Mouse (Mus musculus): ENCODE results near the gene Ctnnd2. TPM values are rescaled to one million over a fixed set of nuclear protein-coding genes. Genes with fewer than 3 reads are reported as not detected.

Gene Ctnnd2
- polyA plus RNA-seq, 1 experiment: 6.3 TPM

- DNase-seq: no peak
- TF ChIP-seq POLR2A (IDR thresholded peaks at IDR 0.05; ENCODE audit: borderline replicate concordance, extremely low read depth, low read depth, low read length): no peak
- no peak for TF ChIP-seq CTCF (IDR thresholded peaks at IDR 0.05; ENCODE audit: insufficient read depth, low read length)
- WGBS: 60% methylated on average over 2 of the region's 2 CpGs
- Histone ChIP-seq H3K4me3 (replicated peaks; ENCODE audit: extremely low read depth, low read depth, low read length) (no peak overlapping the region), H3K4me1 (ENCODE audit: control insufficient read depth, insufficient read depth, low read length) (no peaks in the 10 kb centered on the region)
Observed at GRCm38 (mm10) chr15:30757991-30758390, 585.6 kb downstream of the Ctnnd2 start.

GRCm38 (mm10) chr15:30762211-30762610, 589.8 kb downstream of the Ctnnd2 start:
- no peak overlapping the region for H3K4me3 ChIP-seq (replicated peaks; ENCODE audit: extremely low read depth, low read depth, low read length)
- H3K4me1 ChIP-seq (ENCODE audit: control insufficient read depth, insufficient read depth, low read length): no peaks in the 10 kb centered on the region
- DNase-seq: no peak
- WGBS: 74% methylated on average over 5 of the region's 5 CpGs
- TF ChIP-seq POLR2A (IDR thresholded peaks at IDR 0.05; ENCODE audit: borderline replicate concordance, extremely low read depth, low read depth, low read length) (no peak), CTCF (IDR thresholded peaks at IDR 0.05; ENCODE audit: insufficient read depth, low read length) (no peak)

GRCm38 (mm10) chr15:30762695-30763285, 590.4 kb downstream of the Ctnnd2 start:
- TF ChIP-seq POLR2A (IDR thresholded peaks at IDR 0.05; ENCODE audit: borderline replicate concordance, extremely low read depth, low read depth, low read length) (no peak), CTCF (IDR thresholded peaks at IDR 0.05; ENCODE audit: insufficient read depth, low read length) (no peak)
- WGBS: 67% methylated on average over 1 of the region's 1 CpGs
- no peaks in the 10 kb centered on the region for H3K4me1 ChIP-seq (ENCODE audit: control insufficient read depth, insufficient read depth, low read length)
- H3K4me3 ChIP-seq (replicated peaks; ENCODE audit: extremely low read depth, low read depth, low read length): no peak overlapping the region
- no peak for DNase-seq

- whole genome bisulfite sequencing: 85% methylated on average over 7 of the region's 7 CpGs
- TF ChIP-seq CTCF (IDR thresholded peaks at IDR 0.05; ENCODE audit: insufficient read depth, low read length): no peak
- no peak for TF ChIP-seq POLR2A (IDR thresholded peaks at IDR 0.05; ENCODE audit: borderline replicate concordance, extremely low read depth, low read depth, low read length)
- Histone ChIP-seq H3K4me1 (ENCODE audit: control insufficient read depth, insufficient read depth, low read length) (no peaks in the 10 kb centered on the region), H3K4me3 (replicated peaks; ENCODE audit: extremely low read depth, low read depth, low read length) (no peak overlapping the region)
- no peak for DNase-seq
Observed at GRCm38 (mm10) chr15:30776931-30777330, 604.5 kb downstream of the Ctnnd2 start.

GRCm38 (mm10) chr15:30777801-30778200, 605.4 kb downstream of the Ctnnd2 start:
- TF ChIP-seq CTCF (IDR thresholded peaks at IDR 0.05; ENCODE audit: insufficient read depth, low read length) (no peak), POLR2A (IDR thresholded peaks at IDR 0.05; ENCODE audit: borderline replicate concordance, extremely low read depth, low read depth, low read length) (no peak)
- Histone ChIP-seq H3K4me1 (ENCODE audit: control insufficient read depth, insufficient read depth, low read length) (no peaks in the 10 kb centered on the region), H3K4me3 (replicated peaks; ENCODE audit: extremely low read depth, low read depth, low read length) (no peak overlapping the region)
- DNase-seq: no peak
- WGBS: 85% methylated on average over 5 of the region's 5 CpGs

- Histone ChIP-seq H3K4me1 (ENCODE audit: control insufficient read depth, insufficient read depth, low read length) (no peaks in the 10 kb centered on the region), H3K4me3 (replicated peaks; ENCODE audit: extremely low read depth, low read depth, low read length) (no peak overlapping the region)
- DNase-seq: no peak
- WGBS: 62% methylated on average over 1 of the region's 1 CpGs
- TF ChIP-seq CTCF (IDR thresholded peaks at IDR 0.05; ENCODE audit: insufficient read depth, low read length) (no peak), POLR2A (IDR thresholded peaks at IDR 0.05; ENCODE audit: borderline replicate concordance, extremely low read depth, low read depth, low read length) (no peak)
Observed at GRCm38 (mm10) chr15:30779903-30780302, 607.5 kb downstream of the Ctnnd2 start.

- no peak overlapping the region for H3K4me3 ChIP-seq (replicated peaks; ENCODE audit: extremely low read depth, low read depth, low read length)
- TF ChIP-seq CTCF (IDR thresholded peaks at IDR 0.05; ENCODE audit: insufficient read depth, low read length) (no peak), POLR2A (IDR thresholded peaks at IDR 0.05; ENCODE audit: borderline replicate concordance, extremely low read depth, low read depth, low read length) (no peak)
- H3K4me1 ChIP-seq (ENCODE audit: control insufficient read depth, insufficient read depth, low read length): no peaks in the 10 kb centered on the region
- DNase-seq: no peak
Observed at GRCm38 (mm10) chr15:30780977-30781376, 608.6 kb downstream of the Ctnnd2 start.

GRCm38 (mm10) chr15:30785706-30786320, 613.4 kb downstream of the Ctnnd2 start:
- DNase-seq: no peak
- Histone ChIP-seq H3K4me3 (replicated peaks; ENCODE audit: extremely low read depth, low read depth, low read length) (no peak overlapping the region), H3K4me1 (ENCODE audit: control insufficient read depth, insufficient read depth, low read length) (no peaks in the 10 kb centered on the region)
- WGBS: 80% methylated on average over 5 of the region's 5 CpGs
- TF ChIP-seq CTCF (IDR thresholded peaks at IDR 0.05; ENCODE audit: insufficient read depth, low read length) (no peak), POLR2A (IDR thresholded peaks at IDR 0.05; ENCODE audit: borderline replicate concordance, extremely low read depth, low read depth, low read length) (no peak)

GRCm38 (mm10) chr15:30793260-30793659, 620.9 kb downstream of the Ctnnd2 start:
- 68% methylated on average over 3 of the region's 3 CpGs for WGBS
- TF ChIP-seq CTCF (IDR thresholded peaks at IDR 0.05; ENCODE audit: insufficient read depth, low read length) (no peak), POLR2A (IDR thresholded peaks at IDR 0.05; ENCODE audit: borderline replicate concordance, extremely low read depth, low read depth, low read length) (no peak)
- Histone ChIP-seq H3K4me3 (replicated peaks; ENCODE audit: extremely low read depth, low read depth, low read length) (no peak overlapping the region), H3K4me1 (ENCODE audit: control insufficient read depth, insufficient read depth, low read length) (no peaks in the 10 kb centered on the region)
- DNase-seq: no peak

- TF ChIP-seq CTCF (IDR thresholded peaks at IDR 0.05; ENCODE audit: insufficient read depth, low read length): no peak
- no peak for TF ChIP-seq POLR2A (IDR thresholded peaks at IDR 0.05; ENCODE audit: borderline replicate concordance, extremely low read depth, low read depth, low read length)
- H3K4me1 ChIP-seq (ENCODE audit: control insufficient read depth, insufficient read depth, low read length): no peaks in the 10 kb centered on the region
- DNase-seq: no peak
- WGBS: 77% methylated on average over 3 of the region's 3 CpGs
- no peak overlapping the region for H3K4me3 ChIP-seq (replicated peaks; ENCODE audit: extremely low read depth, low read depth, low read length)
Observed at GRCm38 (mm10) chr15:30795723-30796122, 623.3 kb downstream of the Ctnnd2 start.

All from lung, adult 2 months (tissue).